Mouse (Mus musculus) heart, embryonic 13.5 days (tissue): ENCODE results near the gene Pax4. TPM values are rescaled to one million over a fixed set of nuclear protein-coding genes. Genes with fewer than 3 reads are reported as not detected.

Experiments used
- ATAC-seq: fragments of 200-750 bp; cut with Nextera tagmentation; 2 replicates; pipeline ENCODE4 v1.8.0; 2017; ENCODE audit warnings: moderate TSS enrichment; ENCODE audit not compliant: insufficient number of reproducible peaks, low FRiP score, low TSS enrichment; ENCODE audit errors: extremely low read depth
- H3K27ac ChIP-seq: fragments of 300-500 bp; sonication (generic); replicated peaks from 2 replicates; pipeline ENCODE4 v1.5.1; 2015; ENCODE audit warnings: moderate library complexity, mild to moderate bottlenecking, inconsistent platforms
- H3K27me3 ChIP-seq: fragments of 300-500 bp; sonication (generic); replicated peaks from 2 replicates; pipeline ENCODE4 v1.6.1; 2015; ENCODE audit warnings: mild to moderate bottlenecking, inconsistent platforms
- H3K36me3 ChIP-seq: fragments of 300-500 bp; sonication (generic); 2 replicates; pipeline ENCODE4 v1.6.1; 2015; ENCODE audit warnings: mild to moderate bottlenecking, inconsistent platforms
- H3K4me1 ChIP-seq: fragments of 300-500 bp; sonication (generic); 2 replicates; pipeline ENCODE4 v1.6.1; 2015; ENCODE audit warnings: inconsistent platforms
- H3K4me2 ChIP-seq: fragments of 300-500 bp; sonication (generic); 2 replicates; pipeline ENCODE4 v1.6.1; 2015; ENCODE audit warnings: inconsistent platforms, mild to moderate bottlenecking, moderate library complexity
- H3K4me3 ChIP-seq: fragments of 300-500 bp; sonication (generic); 2 replicates; pipeline ENCODE4 v1.5.1; 2015; ENCODE audit warnings: moderate library complexity, mild to moderate bottlenecking, inconsistent platforms
- H3K9ac ChIP-seq: fragments of 300-500 bp; sonication (generic); 2 replicates; pipeline ENCODE4 v1.6.1; 2015; ENCODE audit warnings: inconsistent platforms, mild to moderate bottlenecking, moderate library complexity
- H3K9me3 ChIP-seq: fragments of 300-500 bp; sonication (generic); 2 replicates; pipeline ENCODE4 v1.6.1; 2016; ENCODE audit warnings: inconsistent platforms
- WGBS: fragments of 180-500 bp; shearing (Covaris S2); methylation state at CpG from one replicate; pipeline ENCODE4 v1.1.7; 2015; ENCODE audit warnings: mixed read lengths; 5-methylcytosine and 5-hydroxymethylcytosine counted together
- polyA plus RNA-seq: library from polyadenylated mRNA; unstranded; fragments of >200 nt; fragmentation: Nextera tagmentation; extraction: Ambion mirVana; gene quantifications from 2 replicates; pipeline ENCODE4 v1.2.1, GENCODE M21; 2015

Gene Pax4
- polyA plus RNA-seq, 1 experiment from 2014 or later: not detected

DNA sequence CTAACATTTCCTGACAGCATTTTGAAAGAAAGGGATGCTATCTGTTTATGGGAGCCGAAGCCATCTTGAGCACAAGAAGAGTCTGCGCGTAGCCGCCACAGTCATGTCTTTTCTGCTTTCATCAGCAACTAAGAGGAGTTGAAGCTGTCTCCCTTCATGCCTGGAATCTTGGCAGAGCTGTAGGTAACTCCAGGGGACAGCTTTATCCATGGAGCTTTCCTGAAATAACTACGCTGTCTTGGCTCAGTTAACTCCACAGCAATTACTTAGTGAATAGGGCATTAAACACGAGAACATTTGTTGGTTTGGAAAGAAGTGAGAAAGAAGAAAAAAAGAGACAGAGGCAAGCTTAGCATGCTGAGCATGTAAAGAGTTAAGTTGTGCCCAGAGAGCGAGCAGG lies 1.2 kb downstream of the Pax4 start:
- Histone ChIP-seq H3K9ac (no peak overlapping the region), H3K9me3 (no peaks in the 10 kb centered on the region), H3K4me1 (no peaks in the 10 kb centered on the region), H3K4me3 (no peak overlapping the region), H3K27ac (no peak overlapping the region), H3K36me3 (no peaks in the 10 kb centered on the region), H3K4me2 (no peak overlapping the region), H3K27me3 (peaks cover 66% of the 10 kb centered on the region)
- WGBS: 72% methylated on average over 7 of the region's 7 CpGs
- ATAC-seq: no peak

DNA sequence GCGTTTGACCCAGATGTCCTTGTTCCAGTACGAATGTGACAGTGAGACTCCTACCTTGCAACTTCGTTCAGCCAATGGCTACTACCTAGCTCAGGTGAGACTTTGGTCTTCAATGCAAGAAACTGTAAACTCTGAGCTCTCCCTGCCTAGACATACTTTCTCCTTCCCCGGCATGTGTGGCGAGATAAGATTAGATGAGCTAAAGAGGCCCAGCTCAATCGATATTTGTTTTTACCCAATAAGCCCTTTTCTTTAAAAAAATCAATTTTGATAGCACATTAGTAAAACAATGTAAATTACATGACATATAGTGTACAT lies 17.7 kb downstream of the Pax4 start:
- Histone ChIP-seq H3K4me3 (no peak overlapping the region), H3K9me3 (no peaks in the 10 kb centered on the region), H3K9ac (no peak overlapping the region), H3K36me3 (peaks cover 10% of the 10 kb centered on the region), H3K27ac (no peak overlapping the region), H3K4me1 (no peaks in the 10 kb centered on the region; the same call in 1 of the 2 replicates), H3K27me3 (no peaks in the 10 kb centered on the region), H3K4me2 (no peak overlapping the region)
- no peak for ATAC-seq
- WGBS: 59% methylated on average over 6 of the region's 6 CpGs

DNA sequence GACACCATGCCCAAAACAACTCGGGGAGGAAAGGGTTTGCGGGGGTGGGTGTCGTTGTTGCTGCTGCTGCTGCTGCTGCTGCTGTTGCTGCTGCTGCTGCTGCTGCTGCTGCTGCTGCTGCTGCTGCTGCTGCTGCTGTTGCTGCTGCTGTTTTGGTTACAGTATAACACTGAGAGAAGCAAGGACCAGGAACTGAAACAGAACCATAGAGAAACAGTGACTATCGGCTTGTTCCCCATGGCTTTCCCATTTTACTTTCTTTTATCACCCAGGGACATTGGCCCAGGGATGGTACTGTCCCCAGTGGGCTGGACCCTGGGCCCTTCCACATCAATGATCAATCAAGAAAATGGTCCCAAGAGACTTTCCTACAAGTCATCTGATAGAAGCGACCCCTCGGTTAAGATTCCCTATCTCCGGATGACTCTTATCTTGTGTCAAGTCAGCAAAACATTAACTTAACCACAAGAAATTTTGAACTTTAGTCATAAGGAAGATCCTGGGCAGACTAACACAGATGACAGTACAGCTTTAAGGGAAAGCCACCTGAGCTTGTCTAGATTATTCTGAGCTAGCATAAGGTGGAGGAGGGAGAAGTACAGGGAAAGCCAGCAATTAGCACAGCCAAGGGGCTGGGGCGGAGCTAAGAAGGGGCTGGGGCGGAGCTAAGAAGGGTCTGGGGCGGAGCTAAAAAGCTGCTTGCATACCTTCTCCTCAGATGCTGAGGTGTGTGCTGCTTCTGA lies 18.2 kb downstream of the Pax4 start:
- WGBS: 74% methylated on average over 10 of the region's 10 CpGs
- Histone ChIP-seq H3K27ac (no peak overlapping the region), H3K4me3 (no peak overlapping the region), H3K9me3 (no peaks in the 10 kb centered on the region), H3K4me2 (no peak overlapping the region), H3K36me3 (peaks cover 16% of the 10 kb centered on the region), H3K9ac (no peak overlapping the region), H3K27me3 (no peaks in the 10 kb centered on the region), H3K4me1 (peaks cover 2% of the 10 kb centered on the region)
- ATAC-seq: no peak

DNA sequence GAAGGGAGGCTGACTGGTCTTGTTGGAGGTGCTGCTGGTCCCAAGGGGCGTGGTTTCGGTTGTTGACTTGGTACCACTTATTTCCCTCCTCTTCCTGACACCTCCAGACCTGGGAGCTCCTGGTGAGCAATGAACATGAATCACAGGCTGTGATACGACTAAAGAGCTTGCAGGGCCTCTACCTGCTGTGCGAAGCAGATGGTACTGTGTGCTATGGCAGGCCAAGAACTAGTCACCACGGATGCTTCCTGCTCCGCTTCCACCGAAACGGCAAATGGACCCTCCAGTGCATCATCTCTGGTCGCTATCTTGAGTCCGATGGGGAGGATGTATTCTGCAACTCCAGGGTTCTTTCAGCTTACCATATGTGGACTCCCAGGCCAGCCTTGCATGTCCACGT lies 19.3 kb downstream of the Pax4 start:
- no peak for ATAC-seq
- Histone ChIP-seq H3K27me3 (no peaks in the 10 kb centered on the region), H3K4me1 (peaks cover 13% of the 10 kb centered on the region), H3K36me3 (peaks cover 27% of the 10 kb centered on the region), H3K9me3 (no peaks in the 10 kb centered on the region), H3K27ac (no peak overlapping the region), H3K9ac (no peak overlapping the region), H3K4me2 (no peak overlapping the region), H3K4me3 (no peak overlapping the region)
- 79% methylated on average over 11 of the region's 11 CpGs for WGBS

DNA sequence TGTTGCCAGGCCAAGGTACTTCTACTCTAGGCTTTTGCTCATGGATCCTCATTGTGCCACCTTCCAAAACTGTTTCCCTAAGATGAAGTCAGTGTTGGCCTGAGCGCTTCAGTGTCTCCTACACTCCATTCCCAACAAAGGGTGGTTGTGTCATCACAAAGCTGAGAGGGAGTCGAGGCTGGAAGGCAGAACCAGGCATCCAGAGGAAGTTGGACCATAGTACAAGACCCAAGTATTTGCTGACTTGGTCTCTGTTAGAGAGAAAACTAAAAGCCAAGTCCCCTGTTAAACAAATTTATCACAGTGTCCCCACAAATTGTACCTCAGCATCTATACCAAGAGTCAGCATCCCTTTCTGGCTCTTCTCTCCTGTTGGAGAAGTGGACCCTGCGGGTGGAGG lies 20.9 kb downstream of the Pax4 start, which contains the start of gene Gcc1:
Gcc1 (minus strand) TSS at position 101 of the 400 bp plus-strand sequence.
- Histone ChIP-seq H3K4me2 (no peak within 1 kb of the TSS), H3K9ac (no peak within 1 kb of the TSS), H3K4me1 (peaks cover 21% of the 10 kb centered on the region), H3K9me3 (no peaks in the 10 kb centered on the region), H3K27ac (no peak within 1 kb of the TSS), H3K36me3 (peaks cover 27% of the 10 kb centered on the region), H3K4me3 (no peak within 1 kb of the TSS), H3K27me3 (no peaks in the 10 kb centered on the region)
- ATAC-seq: no peak
- WGBS: 84% methylated on average over 3 of the region's 3 CpGs

DNA sequence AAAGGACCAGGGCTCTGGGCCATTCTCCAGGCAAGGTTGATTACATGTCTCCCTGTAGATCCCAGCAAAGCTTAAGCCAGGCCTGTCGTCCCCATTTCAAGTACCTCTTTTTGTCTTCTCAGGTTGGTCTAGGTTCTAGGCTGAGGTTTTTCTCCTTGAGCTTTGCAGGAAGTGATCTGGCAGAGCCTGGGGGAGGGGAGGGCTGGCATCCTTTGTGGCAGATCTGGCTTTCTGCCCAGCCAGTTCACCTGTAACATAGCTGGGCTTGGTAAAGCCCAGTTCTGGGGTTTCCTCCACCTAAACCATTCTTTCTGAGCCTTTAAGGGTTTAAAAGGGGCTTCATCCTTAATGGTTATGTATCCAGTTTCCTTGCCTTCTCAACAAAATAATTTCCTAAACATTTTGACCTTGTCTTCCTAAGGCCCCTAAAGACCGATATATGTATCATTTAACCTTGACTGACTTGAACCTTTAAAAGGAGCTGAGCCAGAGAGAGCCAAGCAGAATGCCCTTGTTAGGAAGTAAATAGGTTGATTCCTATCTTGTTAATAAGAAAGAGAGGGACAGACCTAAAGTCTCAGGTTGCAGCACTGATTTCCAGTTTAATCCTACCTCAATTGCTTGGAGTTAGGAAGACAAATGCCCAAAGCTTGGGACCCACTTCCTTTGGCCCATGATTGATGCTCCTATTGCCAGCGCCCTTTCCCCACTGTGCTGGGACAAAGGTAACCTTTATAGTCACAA lies 21.9 kb downstream of the Pax4 start, which contains the start of gene Fscn3:
Fscn3 (plus strand) TSS at position 694 of the 744 bp plus-strand sequence.
- Histone ChIP-seq H3K36me3 (peaks cover 27% of the 10 kb centered on the region), H3K9ac (no peak within 1 kb of the TSS), H3K27me3 (no peaks in the 10 kb centered on the region), H3K9me3 (no peaks in the 10 kb centered on the region), H3K27ac (no peak within 1 kb of the TSS), H3K4me3 (no peak within 1 kb of the TSS), H3K4me2 (no peak within 1 kb of the TSS), H3K4me1 (peaks cover 22% of the 10 kb centered on the region)
- WGBS: 73% methylated on average over 3 of the region's 3 CpGs
- ATAC-seq: no peak

DNA sequence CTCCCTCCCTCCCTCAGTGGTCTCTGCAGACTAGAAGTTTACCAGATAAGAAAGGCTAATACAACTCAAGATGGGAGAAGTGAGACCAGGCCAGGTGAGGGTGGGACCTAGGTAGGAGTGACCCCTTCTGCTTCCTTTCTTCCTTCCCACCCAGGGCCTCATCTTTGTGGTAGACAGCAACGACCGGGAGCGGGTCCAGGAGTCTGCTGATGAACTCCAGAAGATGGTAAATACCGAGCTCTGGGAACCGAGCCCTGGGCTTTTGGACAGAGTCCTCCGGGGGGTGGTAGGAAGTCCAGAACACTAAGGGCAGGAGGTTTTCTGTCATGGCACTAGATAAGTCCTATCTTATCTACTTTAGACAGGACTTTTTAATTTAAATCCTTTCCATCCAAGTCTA lies 24.1 kb downstream of the Pax4 start:
- Histone ChIP-seq H3K4me1 (peaks cover 39% of the 10 kb centered on the region), H3K36me3 (peaks cover 27% of the 10 kb centered on the region), H3K4me2 (peak overlapping the region; percentile 77), H3K4me3 (peak overlapping the region; percentile 96), H3K9ac (0 out of 2 replicates have a peak overlapping the region, but pooled peaks have one; percentile 5), H3K9me3 (no peaks in the 10 kb centered on the region), H3K27ac (no peak overlapping the region; the same call in 1 of the 2 replicates), H3K27me3 (no peaks in the 10 kb centered on the region)
- 46% methylated on average over 6 of the region's 6 CpGs for WGBS
- no peak for ATAC-seq

DNA sequence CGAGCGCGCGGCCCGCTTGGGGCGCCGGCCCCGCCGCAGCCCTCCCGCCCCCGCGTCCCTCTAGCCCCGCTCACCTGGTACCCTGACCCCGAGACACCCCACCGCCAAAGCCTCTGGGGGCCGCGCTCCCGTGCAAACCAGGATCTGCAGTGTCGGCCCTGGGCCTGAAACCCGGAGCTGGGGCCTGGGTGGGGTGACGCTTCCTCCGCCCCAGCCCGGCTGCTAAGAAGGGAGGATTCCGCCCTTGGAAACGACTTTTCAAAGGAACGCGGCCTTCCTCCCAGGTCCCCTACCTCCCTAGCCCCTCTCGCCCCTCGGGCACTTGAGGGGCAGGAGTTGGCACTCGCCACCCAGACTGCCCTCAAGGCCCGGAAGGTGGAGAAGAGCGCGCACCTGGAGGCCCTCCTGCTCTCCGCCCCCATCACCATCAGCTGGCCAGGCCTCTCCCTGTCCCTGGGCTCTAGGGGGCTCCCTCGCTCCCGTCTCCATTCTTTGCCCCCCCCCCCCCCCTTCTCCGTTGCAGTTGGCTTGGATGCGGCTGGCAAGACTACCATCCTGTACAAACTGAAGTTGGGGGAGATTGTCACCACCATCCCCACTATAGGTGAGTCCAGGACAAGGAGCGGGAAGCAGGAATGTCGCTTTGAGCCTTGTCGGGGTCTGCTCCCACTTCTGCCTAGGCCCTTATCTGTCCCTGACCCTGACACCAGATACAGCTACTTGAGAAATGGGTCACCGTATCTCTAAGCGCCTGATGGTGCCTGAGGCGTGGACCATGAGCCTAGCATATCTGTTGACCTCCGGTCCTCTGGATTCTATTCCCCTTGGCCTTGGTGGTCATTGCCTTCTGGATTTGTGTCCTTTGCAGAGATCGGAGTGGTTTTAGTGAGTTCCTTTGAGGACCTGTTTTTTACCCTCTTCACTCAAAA lies 25.1 kb downstream of the Pax4 start:
- peaks cover 48% of the 10 kb centered on the region for H3K4me1 ChIP-seq
- H3K27ac ChIP-seq: peak overlapping the region; percentile 85
- ATAC-seq: 0 out of 2 replicates have a peak, but pooled peaks have one; percentile 25
- peak overlapping the region; percentile 97 for H3K9ac ChIP-seq
- WGBS: 3% methylated on average over 46 of the region's 46 CpGs
- H3K4me2 ChIP-seq: peak overlapping the region; percentile 77
- H3K27me3 ChIP-seq: no peaks in the 10 kb centered on the region
- peak overlapping the region; percentile 96 for H3K4me3 ChIP-seq
- peaks cover 30% of the 10 kb centered on the region for H3K36me3 ChIP-seq
- no peaks in the 10 kb centered on the region for H3K9me3 ChIP-seq

DNA sequence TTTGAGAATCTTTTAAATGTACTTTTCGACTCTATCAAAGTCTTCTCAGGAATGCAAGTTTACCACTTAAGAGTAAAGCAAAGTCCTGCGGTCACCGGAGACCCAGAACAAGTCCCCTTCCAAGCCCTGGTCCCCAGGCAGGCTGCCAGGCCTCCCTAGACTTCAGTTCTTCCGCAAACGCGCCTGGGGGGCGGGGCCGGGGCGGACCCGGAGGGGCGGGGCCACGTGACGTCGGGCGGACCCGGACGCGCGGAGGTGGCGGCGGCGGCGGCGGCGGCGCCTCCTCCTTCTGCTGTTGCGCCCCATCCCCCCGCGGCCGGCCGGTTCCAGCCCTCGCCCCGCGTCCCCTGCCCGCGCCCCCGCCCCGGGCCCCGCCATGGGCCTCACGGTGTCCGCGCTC lies 25.8 kb downstream of the Pax4 start, which contains the start of gene Arf5:
Arf5 (plus strand) TSS at position 248 of the 400 bp plus-strand sequence.
- Histone ChIP-seq H3K4me1 (peaks cover 54% of the 10 kb centered on the region), H3K9me3 (no peaks in the 10 kb centered on the region), H3K4me2 (peak within 1 kb of the TSS; percentile 77), H3K4me3 (peak within 1 kb of the TSS; percentile 96), H3K9ac (peak within 1 kb of the TSS; percentile 97), H3K36me3 (peaks cover 37% of the 10 kb centered on the region), H3K27me3 (no peaks in the 10 kb centered on the region), H3K27ac (peak within 1 kb of the TSS; percentile 85)
- ATAC-seq: peak; percentile 60
- WGBS: under 1% methylated on average over 23 of the region's 42 CpGs

DNA sequence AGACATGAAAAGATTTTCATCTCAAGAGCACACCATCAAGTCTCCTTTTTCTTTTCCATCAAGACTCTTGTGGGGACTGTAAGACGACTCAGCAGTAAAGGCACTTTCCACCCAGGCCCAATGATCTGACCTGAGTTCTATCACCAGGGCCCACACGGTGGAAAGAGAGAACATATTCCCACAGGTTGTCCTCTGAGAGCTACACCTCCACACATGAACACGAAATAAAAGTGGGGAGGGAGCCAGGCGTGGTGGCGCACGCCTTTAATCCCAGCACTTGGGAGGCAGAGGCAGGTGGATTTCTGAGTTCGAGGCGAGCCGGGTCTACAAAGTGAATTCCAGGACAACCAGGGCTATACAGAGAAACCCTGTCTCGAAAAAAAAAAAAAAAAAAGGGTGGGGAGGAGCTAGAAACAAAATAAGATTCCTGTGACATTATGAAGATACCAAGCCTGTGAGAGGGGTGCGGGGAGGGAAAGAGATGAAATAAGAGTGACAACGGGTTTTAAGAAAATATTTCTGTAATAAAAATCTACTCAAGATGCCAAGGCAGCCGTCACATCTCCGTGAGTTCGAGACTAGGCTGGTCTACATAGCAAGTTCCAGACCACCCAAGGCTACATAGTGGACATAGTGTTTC lies 26.4 kb downstream of the Pax4 start:
- Histone ChIP-seq H3K27me3 (no peaks in the 10 kb centered on the region), H3K9me3 (no peaks in the 10 kb centered on the region), H3K4me2 (peak overlapping the region; percentile 77), H3K4me1 (peaks cover 60% of the 10 kb centered on the region), H3K4me3 (peak overlapping the region; percentile 96), H3K36me3 (peaks cover 42% of the 10 kb centered on the region), H3K9ac (no peak overlapping the region), H3K27ac (peak overlapping the region; percentile 85)
- 70% methylated on average over 15 of the region's 15 CpGs for WGBS
- ATAC-seq: no peak
